Mouse (Mus musculus): ENCODE measurements around the gene Klhl12. TPM values are rescaled to one million over a fixed set of nuclear protein-coding genes. Genes with fewer than 3 reads are reported as not detected.

Klhl12 gene
- 4.6 TPM for polyA plus RNA-seq (2015; fragmentation: Illumina TruSeq; extraction: RNeasy Lipid Tissue Mini Kit (QIAGEN cat#74804); ENCODE audit: insufficient read depth, low read depth, low replicate concordance)

GRCm38 (mm10) chr1:134454904-134455824 lies at the start of gene Klhl12:
TSS of gene Klhl12 (plus strand) at chr1:134455531.

GRCm38 (mm10) chr1:134415168-134415831 lies 40.0 kb upstream of the Klhl12 start, which contains the start of gene Adipor1:
TSS of gene Adipor1 (plus strand) at chr1:134415378.

DNA sequence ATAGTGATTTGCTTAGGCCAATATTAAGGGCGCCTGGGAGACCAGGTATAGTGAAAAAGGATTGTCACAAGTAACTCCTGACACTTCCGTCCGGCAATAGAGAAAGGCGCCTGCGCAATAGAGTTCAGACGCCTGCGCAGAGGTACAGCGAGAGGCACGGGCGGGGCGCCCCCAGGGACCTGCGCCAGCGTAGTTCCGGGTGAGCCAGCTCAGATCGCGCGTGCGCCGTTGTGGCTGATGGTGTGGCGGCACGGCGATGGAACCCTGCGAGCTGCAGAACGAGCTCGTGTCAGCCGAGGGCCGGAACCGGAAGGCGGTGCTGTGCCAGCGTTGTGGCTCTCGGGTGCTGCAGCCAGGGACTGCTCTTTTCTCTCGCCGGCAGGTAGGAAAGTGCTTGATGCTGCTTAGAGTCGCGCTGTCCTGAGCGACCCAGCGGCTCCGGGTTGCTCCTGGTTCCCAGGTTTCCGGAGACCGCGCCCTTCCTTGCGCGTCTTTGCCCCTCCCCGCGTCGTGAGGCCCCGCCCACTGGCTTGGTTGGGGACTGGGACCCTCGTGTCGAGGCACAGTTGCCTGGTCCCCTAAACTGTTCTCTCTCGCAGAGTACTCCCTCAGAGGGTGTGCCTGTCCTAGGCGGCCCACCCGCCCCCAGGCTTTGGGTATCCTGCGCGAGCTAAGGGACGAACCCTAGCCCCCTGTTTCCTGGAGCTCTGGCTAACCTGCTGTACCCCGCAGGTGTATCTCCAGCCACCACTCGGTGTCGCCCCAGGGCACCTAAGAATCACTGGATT lies 39.3 kb downstream of the Klhl12 start, which contains the start of gene Rabif:
TSS of gene Rabif (plus strand) at position 221 of the 788 bp plus-strand sequence.

Other genes starting within 250 kb of the Klhl12 start
- 2.9 TPM for gene Adora1, start 220.1 kb upstream of the Klhl12 start, polyA plus RNA-seq (2015; fragmentation: Illumina TruSeq; extraction: RNeasy Lipid Tissue Mini Kit (QIAGEN cat#74804); ENCODE audit: insufficient read depth, low read depth, low replicate concordance)
- gene Myog, start 165.5 kb upstream of the Klhl12 start, polyA plus RNA-seq (2015; fragmentation: Illumina TruSeq; extraction: RNeasy Lipid Tissue Mini Kit (QIAGEN cat#74804); ENCODE audit: insufficient read depth, low read depth, low replicate concordance), result not detected
- 1.8 TPM for gene Ppfia4, start 122.6 kb upstream of the Klhl12 start, polyA plus RNA-seq (2015; fragmentation: Illumina TruSeq; extraction: RNeasy Lipid Tissue Mini Kit (QIAGEN cat#74804); ENCODE audit: insufficient read depth, low read depth, low replicate concordance)
- 11.1 TPM for gene Tmem183a, start 93.6 kb upstream of the Klhl12 start, polyA plus RNA-seq (2015; fragmentation: Illumina TruSeq; extraction: RNeasy Lipid Tissue Mini Kit (QIAGEN cat#74804); ENCODE audit: insufficient read depth, low read depth, low replicate concordance)
- gene 4933406M09Rik, start 69.6 kb upstream of the Klhl12 start, polyA plus RNA-seq (2015; fragmentation: Illumina TruSeq; extraction: RNeasy Lipid Tissue Mini Kit (QIAGEN cat#74804); ENCODE audit: insufficient read depth, low read depth, low replicate concordance), result not detected
- gene Cyb5r1, start 50.0 kb upstream of the Klhl12 start, polyA plus RNA-seq (2015; fragmentation: Illumina TruSeq; extraction: RNeasy Lipid Tissue Mini Kit (QIAGEN cat#74804); ENCODE audit: insufficient read depth, low read depth, low replicate concordance), result 17.1 TPM
- 20.4 TPM for gene Adipor1, start 40.2 kb upstream of the Klhl12 start, polyA plus RNA-seq (2015; fragmentation: Illumina TruSeq; extraction: RNeasy Lipid Tissue Mini Kit (QIAGEN cat#74804); ENCODE audit: insufficient read depth, low read depth, low replicate concordance)
- gene Rabif, start 39.1 kb downstream of the Klhl12 start, polyA plus RNA-seq (2015; fragmentation: Illumina TruSeq; extraction: RNeasy Lipid Tissue Mini Kit (QIAGEN cat#74804); ENCODE audit: insufficient read depth, low read depth, low replicate concordance), result 4.9 TPM
- gene Mgat4e, start 94.2 kb downstream of the Klhl12 start, polyA plus RNA-seq (2015; fragmentation: Illumina TruSeq; extraction: RNeasy Lipid Tissue Mini Kit (QIAGEN cat#74804); ENCODE audit: insufficient read depth, low read depth, low replicate concordance), result not detected
- gene Kdm5b, start 104.6 kb downstream of the Klhl12 start, polyA plus RNA-seq (2015; fragmentation: Illumina TruSeq; extraction: RNeasy Lipid Tissue Mini Kit (QIAGEN cat#74804); ENCODE audit: insufficient read depth, low read depth, low replicate concordance), result 2.8 TPM
- 0.18 TPM for gene Syt2, start 191.1 kb downstream of the Klhl12 start, polyA plus RNA-seq (2015; fragmentation: Illumina TruSeq; extraction: RNeasy Lipid Tissue Mini Kit (QIAGEN cat#74804); ENCODE audit: insufficient read depth, low read depth, low replicate concordance)

Measured in pancreas, adult 10 weeks (tissue).